Mouse (Mus musculus) retina, postnatal 7 days (tissue): Measurements from ENCODE around the gene Nphs2.
"Not testable (repeated sequence)": the region's sequence is repeated elsewhere in the genome, so short reads cannot be mapped to it uniquely, and the experiment has no call there.

ENCODE experiments used
- DNase-seq: peaks from one replicate; pipeline ENCODE4 v3.0.0-alpha.2; 2012; ENCODE audit warnings: low read depth, low spot score

Nphs2 gene

DNA sequence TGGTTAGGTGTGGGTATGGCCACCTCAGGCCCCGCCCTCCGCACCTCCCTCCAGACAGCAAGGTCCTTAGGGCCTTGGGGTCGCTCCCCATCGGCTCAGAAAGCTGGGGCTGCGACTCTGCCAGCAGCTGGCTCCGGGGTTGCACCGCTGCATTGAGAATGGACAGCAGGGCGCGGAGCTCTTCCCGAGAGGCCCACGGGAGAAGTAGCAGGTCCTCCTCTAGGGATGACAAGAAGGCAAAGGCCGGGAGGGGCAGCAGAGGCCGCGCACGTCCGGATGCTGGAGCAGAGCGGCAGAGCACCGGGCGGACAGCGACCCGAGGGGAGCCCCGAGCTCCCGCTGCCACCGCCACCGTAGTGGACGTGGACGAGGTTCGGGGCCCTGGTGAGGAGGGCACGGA lies at the start of gene Nphs2:
Gene Nphs2, plus strand, starts transcription at position 98 of the 400 bp plus-strand sequence.
- DNase-seq, result no peak

DNA sequence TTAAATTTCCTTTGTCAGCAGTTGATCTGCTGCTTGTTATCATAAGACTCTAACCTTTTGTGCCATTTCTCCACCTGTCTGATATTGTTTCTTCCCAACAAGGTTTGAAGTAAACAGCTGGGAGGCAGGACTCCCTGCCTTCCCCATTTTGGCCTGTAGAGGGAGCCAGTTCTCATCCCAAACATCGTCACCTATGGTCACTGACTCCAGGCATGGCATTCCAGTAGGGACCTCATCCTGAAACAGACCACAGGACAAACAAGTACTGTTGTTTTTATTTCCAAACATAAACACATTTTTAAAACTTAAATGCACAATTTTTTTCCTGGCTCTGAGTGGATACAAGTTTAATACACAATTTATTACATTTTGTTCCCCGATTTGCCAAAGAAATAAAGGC lies 47.2 kb upstream of the Nphs2 start:
- peak; percentile 35 for DNase-seq

DNA sequence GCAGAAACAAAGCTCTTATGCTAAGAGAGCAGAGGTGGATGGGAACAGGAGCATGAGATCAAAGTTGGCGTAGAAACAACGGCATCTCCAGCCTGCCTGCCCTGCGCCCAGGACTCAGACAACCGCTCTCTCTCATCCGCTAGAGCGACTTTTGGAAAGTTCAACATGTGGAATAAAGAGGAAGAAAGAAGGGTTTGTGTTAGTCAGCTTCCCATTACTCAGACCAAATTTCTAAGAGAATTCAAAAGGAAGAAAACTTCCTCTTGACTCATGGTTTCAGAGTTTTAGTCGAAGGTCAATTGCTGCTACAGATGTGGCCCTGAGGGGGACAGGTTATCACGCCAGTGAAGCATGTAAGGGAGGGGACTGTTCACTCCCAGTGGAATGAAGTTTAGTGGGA lies 46.6 kb upstream of the Nphs2 start:
- no peak for DNase-seq

DNA sequence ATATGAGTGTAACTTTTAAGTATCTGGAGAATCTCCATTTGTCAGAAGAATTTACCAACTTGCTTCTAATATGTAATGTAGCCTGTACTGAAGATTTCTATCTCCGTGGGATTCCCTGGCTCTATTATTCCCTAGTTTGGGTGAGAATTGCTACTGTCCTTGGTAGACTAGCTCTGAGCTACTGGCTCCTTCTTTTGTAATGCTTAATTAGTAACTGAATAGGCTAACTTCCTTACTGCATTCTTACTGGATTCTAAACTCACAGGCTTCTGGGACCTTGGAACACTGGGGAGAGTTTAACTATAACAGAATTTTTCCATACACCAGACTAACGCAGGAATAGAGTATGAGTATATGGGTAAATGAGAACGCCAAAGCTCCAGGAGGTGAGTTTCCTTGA lies 42.0 kb upstream of the Nphs2 start:
- DNase-seq, result not testable (repeated sequence)

DNA sequence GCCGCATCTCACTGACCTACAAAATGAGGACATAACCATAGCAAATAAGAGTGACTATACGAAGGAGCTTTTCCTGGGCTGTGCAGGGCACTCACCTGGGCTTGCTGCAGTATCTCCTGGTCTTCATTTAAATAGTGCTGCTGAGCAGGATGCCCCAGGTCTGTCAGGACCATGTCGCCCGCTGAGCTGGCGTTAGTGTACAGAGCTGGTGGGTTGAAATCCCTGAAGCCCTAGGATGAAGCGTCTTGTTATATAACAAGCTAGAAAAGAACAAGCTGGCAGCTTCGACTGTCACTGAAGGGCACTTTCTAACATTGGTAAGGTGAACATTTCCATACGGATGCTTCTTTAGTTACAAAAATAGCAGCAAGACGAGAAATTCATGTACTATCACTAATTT lies 40.1 kb upstream of the Nphs2 start:
- no peak for DNase-seq

DNA sequence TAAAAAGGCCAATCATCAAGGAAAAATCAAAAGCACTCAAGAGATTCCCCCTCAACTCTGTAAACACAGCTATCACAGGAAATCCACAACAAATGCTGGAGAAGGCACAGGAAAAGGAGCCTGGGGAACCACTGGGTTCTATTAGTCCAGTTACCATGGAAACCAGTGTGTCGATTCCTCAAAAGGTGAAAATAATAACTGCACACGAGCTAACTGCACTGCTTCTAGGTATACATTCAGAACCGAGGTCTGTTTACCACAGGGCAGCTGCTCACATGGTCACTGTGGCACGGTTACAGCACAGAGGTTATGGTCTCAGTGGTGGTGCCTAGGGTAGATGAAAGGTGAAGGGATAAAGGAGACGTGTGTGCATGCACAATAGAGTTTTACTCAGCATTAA lies 38.9 kb upstream of the Nphs2 start:
- DNase-seq, result no peak

DNA sequence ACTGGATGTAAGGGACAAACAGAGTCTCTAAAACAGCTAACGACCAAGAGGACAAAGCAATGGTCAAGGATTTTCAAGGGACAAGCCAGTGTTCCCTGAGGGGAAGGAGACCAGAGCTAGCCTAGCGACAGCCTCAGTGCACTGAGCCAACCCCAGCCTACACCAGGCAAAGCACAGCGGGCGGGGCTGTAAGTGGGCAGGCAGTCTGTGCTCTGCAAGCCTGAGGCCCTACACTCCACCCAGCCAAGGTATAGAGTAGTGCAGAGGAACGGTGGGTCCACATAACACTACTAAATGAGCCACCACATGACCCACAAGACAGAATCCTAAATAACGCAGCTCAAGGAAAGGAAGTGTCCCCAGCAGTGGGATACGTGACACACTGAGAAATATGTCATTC lies 36.9 kb upstream of the Nphs2 start:
- DNase-seq, result no peak

- DNase-seq, result no peak
These were observed 30.4 kb upstream of the Nphs2 start for GRCm38 (mm10) chr1:156280131-156280530.

DNA sequence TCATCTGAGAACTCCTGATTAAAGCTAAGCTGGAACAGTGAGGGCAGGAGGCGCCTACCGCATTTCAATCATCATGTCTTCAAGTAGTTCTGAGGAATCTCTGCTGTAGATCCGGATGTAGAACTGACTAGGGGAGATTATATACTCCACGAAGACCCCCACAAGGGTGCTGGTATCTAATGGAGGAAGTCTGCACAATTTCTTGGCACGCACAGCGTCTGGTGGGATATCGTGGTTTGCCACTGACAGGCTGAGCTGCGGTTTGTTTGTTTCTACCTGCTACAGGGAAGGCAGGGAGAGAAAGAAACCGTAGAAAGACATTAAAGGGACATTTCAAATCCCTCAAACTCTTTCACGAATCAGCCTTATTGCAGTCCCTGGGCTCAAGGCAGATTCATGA lies 26.3 kb upstream of the Nphs2 start:
- DNase-seq, result no peak

GRCm38 (mm10) chr1:156284851-156285540 lies 25.5 kb upstream of the Nphs2 start:
- DNase-seq, result no peak

GRCm38 (mm10) chr1:156285541-156285896 lies 25.0 kb upstream of the Nphs2 start:
- no peak for DNase-seq

- DNase-seq, result no peak
These were observed 21.8 kb upstream of the Nphs2 start for GRCm38 (mm10) chr1:156288556-156289221.

DNA sequence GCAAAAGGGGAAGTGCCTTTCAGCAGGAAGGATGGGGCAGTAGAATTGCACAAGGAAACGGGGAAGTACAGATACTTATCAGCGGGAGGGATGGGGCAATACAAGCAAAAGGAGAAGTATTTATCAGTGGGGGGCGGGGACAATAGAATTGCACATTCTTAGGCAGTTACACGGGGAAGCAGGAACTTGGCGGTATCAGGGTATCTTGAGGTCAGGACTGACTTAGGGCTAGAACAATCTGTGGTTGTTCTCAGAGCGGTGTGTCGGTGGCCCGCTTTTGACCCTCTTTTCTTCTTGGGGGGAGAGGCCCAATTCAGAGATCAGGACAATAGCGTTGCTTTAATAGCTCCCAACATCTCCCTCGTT lies 21.3 kb upstream of the Nphs2 start:
- not testable (repeated sequence) for DNase-seq

- no peak for DNase-seq
These were observed 20.5 kb upstream of the Nphs2 start for GRCm38 (mm10) chr1:156290016-156290415.

DNA sequence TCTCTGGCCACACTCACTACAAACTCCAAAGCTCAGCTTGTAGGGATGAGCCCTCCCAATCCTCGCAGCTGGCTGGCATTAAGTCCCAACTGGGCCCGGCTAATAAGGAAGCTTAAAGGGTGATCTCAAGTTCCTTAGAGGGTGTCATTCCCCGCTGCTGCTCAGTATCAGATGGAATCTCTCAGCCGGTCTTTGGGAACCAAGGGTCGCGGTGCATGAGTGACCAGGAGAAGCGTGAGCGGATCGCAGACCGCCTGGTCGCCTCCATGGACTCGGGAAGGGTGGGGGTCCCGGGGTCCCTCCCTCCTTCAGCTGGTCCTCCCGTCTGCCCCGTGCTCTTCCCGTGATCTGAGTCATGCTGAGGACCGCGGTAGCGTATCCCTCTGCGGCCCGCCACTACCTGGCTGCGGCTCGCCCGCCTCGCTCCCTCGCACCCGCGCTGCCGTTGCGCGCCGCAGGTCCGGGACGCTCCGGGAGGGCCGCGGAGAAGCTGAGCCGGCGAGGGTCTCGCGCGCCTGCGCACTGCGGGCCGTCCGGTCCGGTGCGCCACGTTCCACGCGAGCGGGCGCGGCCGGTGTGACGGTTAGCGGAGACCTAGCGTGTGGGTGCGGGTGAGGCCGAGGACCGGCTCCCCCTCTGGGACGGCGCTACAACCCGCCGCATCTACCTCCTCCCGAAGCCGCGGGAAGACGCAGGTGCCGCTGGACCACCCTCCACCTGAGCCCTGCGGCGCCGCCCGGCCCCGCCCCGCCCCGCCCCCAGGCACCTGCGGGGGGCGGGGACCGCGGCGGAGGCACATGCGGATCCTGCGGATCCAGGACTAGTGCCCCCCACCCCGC lies 7.4 kb upstream of the Nphs2 start, which contains the start of gene Tdrd5:
Gene Tdrd5, minus strand, starts transcription at position 754 of the 839 bp plus-strand sequence.
- peak; percentile 52 for DNase-seq

GRCm38 (mm10) chr1:156308595-156308994 lies 1.9 kb upstream of the Nphs2 start:
- DNase-seq, result no peak

- DNase-seq, result no peak
These were observed 12.6 kb downstream of the Nphs2 start for GRCm38 (mm10) chr1:156323126-156323525.

DNA sequence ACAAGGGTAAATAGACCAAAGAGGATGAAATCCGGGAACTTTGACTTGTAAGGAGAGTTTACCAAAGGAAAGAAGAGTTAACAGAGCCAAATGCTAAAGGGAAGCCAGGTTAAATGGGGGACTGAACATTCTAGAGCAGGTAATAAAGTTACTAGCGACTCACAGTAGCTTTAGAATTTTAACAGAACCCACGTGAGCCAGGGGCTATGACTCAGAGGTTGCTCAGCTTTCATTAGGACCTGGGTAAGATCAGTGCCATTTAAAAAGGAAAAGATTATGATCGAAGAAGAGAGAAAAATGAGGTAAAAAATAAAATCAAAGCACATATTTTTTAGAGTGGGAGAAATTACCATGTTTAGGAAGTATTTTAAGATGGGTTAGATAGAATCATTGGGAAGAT lies 30.3 kb downstream of the Nphs2 start:
- no peak for DNase-seq

- DNase-seq, result no peak
These were observed 33.9 kb downstream of the Nphs2 start for GRCm38 (mm10) chr1:156344433-156344832.

DNA sequence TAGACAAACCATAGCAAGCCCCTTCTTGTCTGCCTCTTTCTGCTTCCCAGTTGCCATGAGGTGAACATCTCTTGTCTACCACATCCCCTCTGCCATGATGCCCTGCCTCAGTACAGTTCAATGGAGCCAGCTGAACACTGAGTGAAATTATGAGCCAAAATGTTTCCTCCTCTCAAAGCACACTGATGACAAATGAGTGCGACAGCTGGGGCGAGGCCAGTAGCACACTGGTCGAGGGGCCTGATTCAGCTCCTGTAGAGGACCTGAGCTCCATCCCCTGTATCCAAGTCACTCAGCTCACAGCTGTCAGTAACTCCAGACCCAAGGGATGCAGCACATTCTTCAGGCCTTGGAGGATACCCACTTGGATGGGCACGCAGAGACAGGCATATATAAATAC lies 35.1 kb downstream of the Nphs2 start:
- DNase-seq, result no peak

GRCm38 (mm10) chr1:156349031-156349430 lies 38.5 kb downstream of the Nphs2 start:
- no peak for DNase-seq

GRCm38 (mm10) chr1:156350441-156350840 lies 39.9 kb downstream of the Nphs2 start:
- no peak for DNase-seq

- DNase-seq, result no peak
These were observed 41.9 kb downstream of the Nphs2 start for GRCm38 (mm10) chr1:156352466-156352865.
